Mouse (Mus musculus): ENCODE results near the gene Med25. TPM values are rescaled to one million over a fixed set of nuclear protein-coding genes. Genes with fewer than 3 reads are reported as not detected.

The Med25 gene
- polyA plus RNA-seq, 1 experiment from 2014 or later: 223 TPM

DNA sequence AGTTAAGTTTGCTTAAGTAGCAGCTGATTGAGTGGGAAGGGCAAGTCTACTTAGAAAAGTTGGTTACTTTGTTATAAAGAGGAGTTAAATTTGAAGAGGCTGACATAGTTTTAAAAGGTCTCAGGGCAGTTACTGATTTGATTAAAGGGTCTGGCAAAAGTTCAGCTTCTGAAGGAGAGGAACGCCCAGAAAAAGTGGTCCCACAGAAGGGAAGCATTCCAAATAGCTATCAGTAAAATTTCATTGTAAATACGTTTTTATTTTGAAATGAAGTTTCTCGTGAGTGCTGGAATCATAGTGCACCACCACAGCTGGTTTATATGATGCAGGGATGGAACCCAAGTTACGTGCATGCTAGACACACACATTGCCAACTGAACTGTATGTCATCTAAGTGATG lies 59.7 kb downstream of the Med25 start:
- 87% methylated on average over 4 of the region's 4 CpGs for WGBS
- Histone ChIP-seq H3K27ac (no peak overlapping the region), H3K36me3 (peaks cover 49% of the 10 kb centered on the region), H3K27me3 (ENCODE audit: insufficient read depth, poor library complexity, severe bottlenecking) (peaks cover 3% of the 10 kb centered on the region; the same call in 1 of the 2 replicates), H3K4me3 (no peak overlapping the region), H3K9me3 (no peaks in the 10 kb centered on the region), H3K4me1 (replicated peaks) (peaks cover 5% of the 10 kb centered on the region; the same call in 1 of the 2 replicates)
- no peak for DNase-seq (ENCODE audit: low spot score)

DNA sequence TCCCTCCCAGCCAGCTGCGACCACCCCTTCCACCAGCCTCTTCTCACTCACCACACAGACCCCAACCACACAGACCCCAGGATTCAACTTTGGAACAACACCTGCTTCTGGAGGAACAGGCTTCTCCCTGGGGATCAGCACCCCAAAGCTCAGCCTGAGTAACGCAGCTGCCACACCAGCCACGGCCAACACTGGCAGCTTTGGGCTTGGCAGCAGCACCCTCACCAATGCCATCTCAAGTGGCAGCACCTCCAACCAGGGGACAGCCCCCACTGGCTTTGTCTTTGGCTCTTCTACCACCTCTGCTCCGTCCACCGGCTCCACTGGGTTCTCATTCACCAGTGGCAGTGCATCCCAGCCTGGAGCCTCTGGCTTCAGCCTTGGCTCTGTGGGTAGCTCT lies 63.8 kb downstream of the Med25 start:
- Histone ChIP-seq H3K4me3 (no peak overlapping the region), H3K36me3 (peaks cover 74% of the 10 kb centered on the region), H3K9me3 (no peaks in the 10 kb centered on the region), H3K27ac (no peak overlapping the region), H3K27me3 (ENCODE audit: insufficient read depth, poor library complexity, severe bottlenecking) (no peaks in the 10 kb centered on the region), H3K4me1 (replicated peaks) (peaks cover 16% of the 10 kb centered on the region)
- no peak for DNase-seq (ENCODE audit: low spot score)
- 93% methylated on average over 5 of the region's 5 CpGs for WGBS

DNA sequence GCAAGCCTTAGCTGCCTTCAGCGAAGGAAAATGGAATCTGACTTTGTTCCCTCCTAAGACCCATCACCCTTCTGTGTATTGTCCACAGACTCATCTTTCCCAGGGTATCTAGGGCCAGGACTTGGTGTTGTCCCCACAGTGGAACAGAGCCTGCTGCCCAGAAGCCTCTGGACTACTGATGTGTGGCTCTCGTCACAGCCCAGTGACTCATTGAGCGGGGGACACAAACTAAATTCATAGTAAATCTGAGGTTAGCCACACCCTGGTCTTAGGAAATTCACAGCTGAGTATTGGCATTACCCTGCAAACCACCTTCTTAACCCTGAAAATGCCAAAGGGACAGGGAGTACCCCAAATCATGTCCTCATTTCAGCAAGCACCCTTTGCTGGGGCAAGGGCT lies 65.7 kb downstream of the Med25 start:
- 92% methylated on average over 3 of the region's 3 CpGs for WGBS
- Histone ChIP-seq H3K27me3 (ENCODE audit: insufficient read depth, poor library complexity, severe bottlenecking) (no peaks in the 10 kb centered on the region), H3K4me1 (replicated peaks) (peaks cover 27% of the 10 kb centered on the region), H3K9me3 (no peaks in the 10 kb centered on the region), H3K27ac (no peak overlapping the region), H3K4me3 (no peak overlapping the region), H3K36me3 (peaks cover 76% of the 10 kb centered on the region)
- no peak for DNase-seq (ENCODE audit: low spot score)

MicroRNAs within 50 kb of the gene (microRNA counts, 519-probe panel; counts per million panel counts)
- microRNA mmu-miR-707: 1,255 counts per million, percentile 77 among the panel's probes with 10 or more counts

Other genes starting within 250 kb of the Med25 start
- 1.5 and 2.4 TPM in 2 replicates for gene Myh14, start 221.9 kb downstream of the Med25 start, polyA plus RNA-seq (2016; fragmentation: Nextera tagmentation; extraction: Ambion mirVana)
- gene Izumo2, start 184.0 kb downstream of the Med25 start, polyA plus RNA-seq (2016; fragmentation: Nextera tagmentation; extraction: Ambion mirVana): not detected in 2 replicates
- gene Vrk3, start 144.3 kb downstream of the Med25 start, polyA plus RNA-seq (2016; fragmentation: Nextera tagmentation; extraction: Ambion mirVana): 45.3 and 46.6 TPM in 2 replicates
- gene Zfp473, start 141.7 kb downstream of the Med25 start, polyA plus RNA-seq (2016; fragmentation: Nextera tagmentation; extraction: Ambion mirVana): 3.6 and 4.0 TPM in 2 replicates
- 135 and 158 TPM in 2 replicates for gene Nup62, start 76.6 kb downstream of the Med25 start, polyA plus RNA-seq (2016; fragmentation: Nextera tagmentation; extraction: Ambion mirVana)
- 1.7 and 1.9 TPM in 2 replicates for gene Il4i1, start 76.3 kb downstream of the Med25 start, polyA plus RNA-seq (2016; fragmentation: Nextera tagmentation; extraction: Ambion mirVana)
- 4.6 TPM in 2 replicates for gene Atf5, start 76.1 kb downstream of the Med25 start, polyA plus RNA-seq (2016; fragmentation: Nextera tagmentation; extraction: Ambion mirVana)
- gene Akt1s1, start 43.7 kb downstream of the Med25 start, polyA plus RNA-seq (2016; fragmentation: Nextera tagmentation; extraction: Ambion mirVana): 81.7 and 93.3 TPM in 2 replicates
- 77.1 and 91.1 TPM in 2 replicates for gene Tbc1d17, start 43.6 kb downstream of the Med25 start, polyA plus RNA-seq (2016; fragmentation: Nextera tagmentation; extraction: Ambion mirVana)
- gene Pnkp, start 35.6 kb downstream of the Med25 start, polyA plus RNA-seq (2016; fragmentation: Nextera tagmentation; extraction: Ambion mirVana): 36.3 and 40.2 TPM in 2 replicates
- gene Ptov1, start 22.9 kb downstream of the Med25 start, polyA plus RNA-seq (2016; fragmentation: Nextera tagmentation; extraction: Ambion mirVana): 478 and 579 TPM in 2 replicates
- 24.4 and 28.4 TPM in 2 replicates for gene Fuz, start 3.4 kb upstream of the Med25 start, polyA plus RNA-seq (2016; fragmentation: Nextera tagmentation; extraction: Ambion mirVana)
- gene Ap2a1, start 36.8 kb upstream of the Med25 start, polyA plus RNA-seq (2016; fragmentation: Nextera tagmentation; extraction: Ambion mirVana): 80.7 and 93.1 TPM in 2 replicates
- 0.08 TPM in 1 of 2 replicates, not detected in the other for gene Tsks, start 50.5 kb upstream of the Med25 start, polyA plus RNA-seq (2016; fragmentation: Nextera tagmentation; extraction: Ambion mirVana)
- gene Cpt1c, start 82.1 kb upstream of the Med25 start, polyA plus RNA-seq (2016; fragmentation: Nextera tagmentation; extraction: Ambion mirVana): 22.4 and 26.8 TPM in 2 replicates
- gene Prmt1, start 93.9 kb upstream of the Med25 start, polyA plus RNA-seq (2016; fragmentation: Nextera tagmentation; extraction: Ambion mirVana): 843 and 861 TPM in 2 replicates
- gene Irf3, start 104.9 kb upstream of the Med25 start, polyA plus RNA-seq (2016; fragmentation: Nextera tagmentation; extraction: Ambion mirVana): 76.7 and 78.1 TPM in 2 replicates
- 69.6 and 73.9 TPM in 2 replicates for gene Bcl2l12, start 106.0 kb upstream of the Med25 start, polyA plus RNA-seq (2016; fragmentation: Nextera tagmentation; extraction: Ambion mirVana)
- 44.0 and 49.9 TPM in 2 replicates for gene Scaf1, start 123.7 kb upstream of the Med25 start, polyA plus RNA-seq (2016; fragmentation: Nextera tagmentation; extraction: Ambion mirVana)
- 24.4 and 24.8 TPM in 2 replicates for gene Rras, start 125.2 kb upstream of the Med25 start, polyA plus RNA-seq (2016; fragmentation: Nextera tagmentation; extraction: Ambion mirVana)
- 11.9 and 13.4 TPM in 2 replicates for gene Prr12, start 160.2 kb upstream of the Med25 start, polyA plus RNA-seq (2016; fragmentation: Nextera tagmentation; extraction: Ambion mirVana)
- 67.8 and 70.7 TPM in 2 replicates for gene Nosip, start 169.7 kb upstream of the Med25 start, polyA plus RNA-seq (2016; fragmentation: Nextera tagmentation; extraction: Ambion mirVana)
- 16.9 and 18.6 TPM in 2 replicates for gene Prrg2, start 170.0 kb upstream of the Med25 start, polyA plus RNA-seq (2016; fragmentation: Nextera tagmentation; extraction: Ambion mirVana)
- 127 and 135 TPM in 2 replicates for gene Rcn3, start 199.5 kb upstream of the Med25 start, polyA plus RNA-seq (2016; fragmentation: Nextera tagmentation; extraction: Ambion mirVana)
- 9.9 and 13.1 TPM in 2 replicates for gene Fcgrt, start 211.1 kb upstream of the Med25 start, polyA plus RNA-seq (2016; fragmentation: Nextera tagmentation; extraction: Ambion mirVana)
- gene Rps11, start 231.7 kb upstream of the Med25 start, polyA plus RNA-seq (2016; fragmentation: Nextera tagmentation; extraction: Ambion mirVana): 1,526 and 1,700 TPM in 2 replicates
- 1,174 and 1,234 TPM in 2 replicates for gene Rpl13a, start 236.0 kb upstream of the Med25 start, polyA plus RNA-seq (2016; fragmentation: Nextera tagmentation; extraction: Ambion mirVana)
- gene Gm45713, start 243.5 kb upstream of the Med25 start, polyA plus RNA-seq (2016; fragmentation: Nextera tagmentation; extraction: Ambion mirVana): 0.13 and 0.15 TPM in 2 replicates
- gene Flt3l, start 243.7 kb upstream of the Med25 start, polyA plus RNA-seq (2016; fragmentation: Nextera tagmentation; extraction: Ambion mirVana): 0.85 and 2.0 TPM in 2 replicates

Measured in hindbrain, embryonic 10.5 days (tissue).